20 mouse cellular contexts compared by ENCODE assay signal in the genomic region with DNA sequence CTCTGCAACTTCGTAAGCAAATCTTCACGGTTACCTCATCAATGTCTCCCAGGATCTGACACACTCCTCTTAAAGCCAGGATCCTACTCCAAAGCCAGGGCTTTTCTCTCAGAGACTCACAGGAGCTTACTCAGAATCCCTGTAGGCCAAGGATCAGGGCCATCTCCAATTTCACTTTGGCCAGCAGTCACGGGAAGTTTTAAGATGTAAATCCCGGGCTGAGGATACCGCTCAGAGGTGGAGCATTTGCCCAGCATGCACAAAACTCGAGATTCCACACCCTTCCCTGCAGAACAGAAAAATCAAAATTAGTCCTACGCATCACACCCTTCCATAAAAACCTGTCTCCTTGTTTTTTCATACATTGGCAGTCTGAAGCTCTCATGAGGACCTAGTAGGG.
"Had no signal": no experiment of that assay in that cellular context is flagged by ENCODE, and none has a peak within 500 bp of the region (broad histone marks: within the 10 kb centered on the region; RNA-seq: fewer than 3 reads in every experiment).

No protein-coding gene starts in this region.

- DNase-seq: layer of hippocampus, adult 9-11 months; liver; lung, adult 18-20 months; lung, postnatal 10 days; lung, postnatal 36 days; right cerebral cortex, adult 18-20 months; right cerebral cortex, postnatal 14 days; right cerebral cortex, postnatal 4 days; spleen, adult 18-20 months; thymus, postnatal 25 days had no signal

- H3K27me3 ChIP-seq: limb, embryonic 13.5 days; liver, embryonic 12.5 days; liver, embryonic 15.5 days; lung, embryonic 15.5 days; stomach, embryonic 15.5 days had no signal

- H3K9me3 ChIP-seq: limb, embryonic 10.5 days; limb, embryonic 13.5 days; liver, embryonic 12.5 days; liver, embryonic 15.5 days; lung, embryonic 15.5 days; megakaryocyte, embryonic 14.5 days; midbrain, embryonic 12.5 days; stomach, embryonic 15.5 days had no signal

- H3K36me3 ChIP-seq: limb, embryonic 10.5 days; limb, embryonic 13.5 days; liver, embryonic 12.5 days; liver, embryonic 15.5 days; lung, embryonic 15.5 days; midbrain, embryonic 12.5 days; stomach, embryonic 15.5 days had no signal

- H3K4me3 ChIP-seq: layer of hippocampus, adult 2 months; limb, embryonic 10.5 days; limb, embryonic 13.5 days; liver, embryonic 12.5 days; liver, embryonic 15.5 days; lung, embryonic 15.5 days; megakaryocyte, embryonic 14.5 days; midbrain, embryonic 12.5 days; stomach, embryonic 15.5 days had no signal

- H3K27ac ChIP-seq: kidney, postnatal 0 days; layer of hippocampus, adult 2 months; limb, embryonic 10.5 days; limb, embryonic 13.5 days; liver, embryonic 12.5 days; liver, embryonic 15.5 days; lung, embryonic 15.5 days; midbrain, embryonic 12.5 days; stomach, embryonic 15.5 days had no signal

- H3K4me1 ChIP-seq: liver, embryonic 12.5 days; liver, embryonic 15.5 days; lung, embryonic 15.5 days; stomach, embryonic 15.5 days had no signal
